Mouse (Mus musculus) lung, embryonic 16.5 days (tissue): Measurements from ENCODE around the gene Rps12-ps3. TPM values are rescaled to one million over a fixed set of nuclear protein-coding genes. Genes with fewer than 3 reads are reported as not detected.

Experiments
- ATAC-seq: fragments of 200-750 bp; cut with Nextera tagmentation; 2 replicates; pipeline ENCODE4 v1.8.0; 2017; ENCODE audit warnings: low read depth, mild to moderate bottlenecking, moderate library complexity
- H3K27ac ChIP-seq: fragments of 300-500 bp; sonication (generic); 2 replicates; pipeline ENCODE4 v1.5.1; 2014; ENCODE audit warnings: mild to moderate bottlenecking, control low read depth, low read length
- H3K27me3 ChIP-seq: fragments of 300-500 bp; sonication (generic); 2 replicates; pipeline ENCODE4 v1.6.1; 2014; ENCODE audit warnings: low read depth, low read length, mixed read lengths; ENCODE audit not compliant: control insufficient read depth, insufficient read depth
- H3K36me3 ChIP-seq: fragments of 300-500 bp; sonication (generic); 2 replicates; pipeline ENCODE4 v1.6.1; 2014; ENCODE audit warnings: low read length; ENCODE audit not compliant: control insufficient read depth, insufficient read depth
- H3K4me1 ChIP-seq: fragments of 300-500 bp; sonication (generic); replicated peaks from 2 replicates; pipeline ENCODE4 v1.6.1; 2014; ENCODE audit warnings: low read length, mixed read lengths; ENCODE audit not compliant: control insufficient read depth, insufficient read depth
- H3K4me2 ChIP-seq: fragments of 300-500 bp; sonication (generic); 2 replicates; pipeline ENCODE4 v1.6.1; 2014; ENCODE audit warnings: low read depth, low read length, control low read depth
- H3K4me3 ChIP-seq: fragments of 300-500 bp; sonication (generic); 2 replicates; pipeline ENCODE4 v1.5.1; 2014; ENCODE audit warnings: mild to moderate bottlenecking, low read length, control low read depth
- H3K9ac ChIP-seq: fragments of 300-500 bp; sonication (generic); 2 replicates; pipeline ENCODE4 v1.6.1; 2014; ENCODE audit warnings: low read length, control low read depth
- H3K9me3 ChIP-seq: fragments of 300-500 bp; sonication (generic); 2 replicates; pipeline ENCODE4 v1.6.1; 2016; ENCODE audit warnings: low read length; ENCODE audit not compliant: control insufficient read depth
- WGBS: fragments of 180-500 bp; shearing (Covaris S2); extraction: QIAGEN DNeasy Blood & Tissue Kit; methylation state at CpG from one replicate; pipeline ENCODE4 v1.1.7; 2014; 5-methylcytosine and 5-hydroxymethylcytosine counted together
- polyA plus RNA-seq: library from polyadenylated mRNA; unstranded; fragments of >200 nt; fragmentation: Nextera tagmentation; extraction: Ambion mirVana; gene quantifications from 2 replicates; pipeline ENCODE4 v1.2.1, GENCODE M21; 2015

The Rps12-ps3 gene
- polyA plus RNA-seq, 1 experiment from 2014 or later = 13.2 TPM

GRCm38 (mm10) chr19:59330816-59331225 lies 8.7 kb downstream of the Rps12-ps3 start:
- H3K9ac ChIP-seq = no peak overlapping the region
- ATAC-seq = no peak
- no peaks in the 10 kb centered on the region for H3K36me3 ChIP-seq
- no peak overlapping the region for H3K4me2 ChIP-seq
- H3K9me3 ChIP-seq = no peaks in the 10 kb centered on the region
- no peaks in the 10 kb centered on the region for H3K27me3 ChIP-seq
- no peak overlapping the region for H3K27ac ChIP-seq
- H3K4me1 ChIP-seq = no peaks in the 10 kb centered on the region
- no peak overlapping the region for H3K4me3 ChIP-seq

- no peak overlapping the region for H3K9ac ChIP-seq
- no peak overlapping the region for H3K4me2 ChIP-seq
- H3K9me3 ChIP-seq = no peaks in the 10 kb centered on the region
- H3K36me3 ChIP-seq = no peaks in the 10 kb centered on the region
- no peak overlapping the region for H3K4me3 ChIP-seq
- peaks cover 3% of the 10 kb centered on the region; the same call in 1 of the 2 replicates for H3K4me1 ChIP-seq
- ATAC-seq = no peak
- 97% methylated on average over 1 of the region's 1 CpGs for WGBS
- H3K27ac ChIP-seq = no peak overlapping the region
- no peaks in the 10 kb centered on the region for H3K27me3 ChIP-seq
Observed at GRCm38 (mm10) chr19:59336655-59337054, 14.6 kb downstream of the Rps12-ps3 start.

GRCm38 (mm10) chr19:59337872-59338681 lies 16.0 kb downstream of the Rps12-ps3 start:
- H3K27me3 ChIP-seq = no peaks in the 10 kb centered on the region
- H3K4me2 ChIP-seq = no peak overlapping the region
- no peaks in the 10 kb centered on the region for H3K36me3 ChIP-seq
- ATAC-seq = no peak
- H3K9ac ChIP-seq = no peak overlapping the region
- H3K4me1 ChIP-seq = peaks cover 8% of the 10 kb centered on the region; the same call in 1 of the 2 replicates
- H3K27ac ChIP-seq = no peak overlapping the region
- H3K9me3 ChIP-seq = no peaks in the 10 kb centered on the region
- H3K4me3 ChIP-seq = no peak overlapping the region
- 86% methylated on average over 3 of the region's 3 CpGs for WGBS

- Histone ChIP-seq H3K27ac (no peak overlapping the region), H3K4me3 (no peak overlapping the region), H3K9ac (no peak overlapping the region), H3K36me3 (no peaks in the 10 kb centered on the region), H3K4me2 (no peak overlapping the region), H3K27me3 (no peaks in the 10 kb centered on the region), H3K4me1 (peaks cover 18% of the 10 kb centered on the region), H3K9me3 (no peaks in the 10 kb centered on the region)
- no peak for ATAC-seq
- WGBS = 67% methylated on average over 3 of the region's 3 CpGs
Observed at GRCm38 (mm10) chr19:59339908-59340307, 17.8 kb downstream of the Rps12-ps3 start.

GRCm38 (mm10) chr19:59342964-59343363 lies 20.9 kb downstream of the Rps12-ps3 start:
- H3K27ac ChIP-seq = no peak overlapping the region
- no peak for ATAC-seq
- H3K4me3 ChIP-seq = peak overlapping the region; percentile 34
- H3K4me1 ChIP-seq = peaks cover 23% of the 10 kb centered on the region
- H3K9me3 ChIP-seq = no peaks in the 10 kb centered on the region
- H3K4me2 ChIP-seq = peak overlapping the region; percentile 85
- no peaks in the 10 kb centered on the region for H3K27me3 ChIP-seq
- 23% methylated on average over 2 of the region's 2 CpGs for WGBS
- no peaks in the 10 kb centered on the region for H3K36me3 ChIP-seq
- no peak overlapping the region for H3K9ac ChIP-seq

GRCm38 (mm10) chr19:59344304-59344711 lies 22.2 kb downstream of the Rps12-ps3 start:
- ATAC-seq = no peak

GRCm38 (mm10) chr19:59345081-59345657 lies 23.1 kb downstream of the Rps12-ps3 start:
- Histone ChIP-seq H3K36me3 (no peaks in the 10 kb centered on the region), H3K4me3 (peak overlapping the region; percentile 88), H3K9ac (peak overlapping the region; percentile 90), H3K27ac (peak overlapping the region; percentile 88), H3K9me3 (no peaks in the 10 kb centered on the region), H3K4me2 (peak overlapping the region; percentile 85), H3K4me1 (peaks cover 23% of the 10 kb centered on the region), H3K27me3 (no peaks in the 10 kb centered on the region)
- ATAC-seq = peak; percentile 61
- under 1% methylated on average over 56 of the region's 70 CpGs for WGBS

More at GRCm38 (mm10) chr19:59344304-59344711, 22.2 kb downstream of the Rps12-ps3 start:
- H3K9me3 ChIP-seq = no peaks in the 10 kb centered on the region
- no peaks in the 10 kb centered on the region for H3K27me3 ChIP-seq
- no peak overlapping the region for H3K27ac ChIP-seq
- H3K4me1 ChIP-seq = peaks cover 23% of the 10 kb centered on the region
- 0% methylated on average over 14 of the region's 14 CpGs for WGBS
- H3K9ac ChIP-seq = peak overlapping the region; percentile 90
- H3K36me3 ChIP-seq = no peaks in the 10 kb centered on the region
- H3K4me3 ChIP-seq = peak overlapping the region; percentile 88
- peak overlapping the region; percentile 85 for H3K4me2 ChIP-seq

GRCm38 (mm10) chr19:59345658-59346283 lies 23.7 kb downstream of the Rps12-ps3 start, which contains the start of gene Pdzd8:
Gene Pdzd8 (minus strand): TSS chr19:59345780.
- peaks cover 23% of the 10 kb centered on the region for H3K4me1 ChIP-seq
- peak; percentile 98 for ATAC-seq
- no peaks in the 10 kb centered on the region for H3K27me3 ChIP-seq
- H3K27ac ChIP-seq = peak within 1 kb of the TSS; percentile 88
- H3K4me3 ChIP-seq = peak within 1 kb of the TSS; percentile 88
- under 1% methylated on average over 36 of the region's 91 CpGs for WGBS
- H3K9ac ChIP-seq = peak within 1 kb of the TSS; percentile 90
- peak within 1 kb of the TSS; percentile 91 for H3K4me2 ChIP-seq
- H3K9me3 ChIP-seq = no peaks in the 10 kb centered on the region
- H3K36me3 ChIP-seq = no peaks in the 10 kb centered on the region

GRCm38 (mm10) chr19:59346325-59346724 lies 24.2 kb downstream of the Rps12-ps3 start:
- Histone ChIP-seq H3K4me1 (peaks cover 20% of the 10 kb centered on the region), H3K9ac (peak overlapping the region; percentile 90), H3K4me2 (peak overlapping the region; percentile 91), H3K4me3 (peak overlapping the region; percentile 88), H3K27me3 (no peaks in the 10 kb centered on the region), H3K36me3 (no peaks in the 10 kb centered on the region), H3K9me3 (no peaks in the 10 kb centered on the region), H3K27ac (peak overlapping the region; percentile 66)
- ATAC-seq = no peak
- WGBS = 5% methylated on average over 11 of the region's 11 CpGs
